Mouse (Mus musculus): Measurements from ENCODE around the gene Dock10.

GRCm38 (mm10) chr1:80730174-80730573 is 28.2 kb downstream of the Dock10 start:
- no peak for TF ChIP-seq POLR2A (IDR thresholded peaks at IDR 0.05; ENCODE audit: low read depth, low read length)
- TF ChIP-seq CTCF (conservative IDR thresholded peaks at IDR 0.05; ENCODE audit: insufficient read depth, insufficient read length, low read depth, low read length): no peak

All from kidney, adult 2 months (tissue).